Mouse (Mus musculus): ENCODE data around the gene Ffar3. TPM values are rescaled to one million over a fixed set of nuclear protein-coding genes. Genes with fewer than 3 reads are reported as not detected.

The Ffar3 gene
- total RNA-seq (2021), result not detected

- no peak for DNase-seq
- intact Hi-C loops (cut with DNase I), result no loop called here
These were observed at the start of gene Ffar3 for GRCm38 (mm10) chr7:30856078-30856477. Gene Ffar3 (minus strand): TSS chr7:30856178.

- peak in 1 of 2 experiments; percentile 19 for DNase-seq
These were observed 48.1 kb upstream of the Ffar3 start for GRCm38 (mm10) chr7:30904042-30904441.

GRCm38 (mm10) chr7:30895217-30895616, 39.2 kb upstream of the Ffar3 start:
- DNase-seq, result no peak
- intact Hi-C loops (cut with DNase I), result no loop called here

More at GRCm38 (mm10) chr7:30904042-30904441, 48.1 kb upstream of the Ffar3 start:
- intact Hi-C loops (cut with DNase I), result loop anchor here (5.0 kb wide), 1 partner anchor 312 kb away; no protein-coding TSS in a partner anchor

GRCm38 (mm10) chr7:30892515-30892914, 36.5 kb upstream of the Ffar3 start:
- no peak for DNase-seq
- intact Hi-C loops (cut with DNase I), result no loop called here

- intact Hi-C loops (cut with DNase I), result no loop called here
- no peak for DNase-seq
These were observed 35.8 kb upstream of the Ffar3 start for GRCm38 (mm10) chr7:30891746-30892145.

- no peak for DNase-seq
- intact Hi-C loops (cut with DNase I), result no loop called here
These were observed 34.7 kb upstream of the Ffar3 start for GRCm38 (mm10) chr7:30890681-30891080.

- DNase-seq, result no peak
- intact Hi-C loops (cut with DNase I), result no loop called here
These were observed 32.8 kb upstream of the Ffar3 start for GRCm38 (mm10) chr7:30888786-30889185.

GRCm38 (mm10) chr7:30887568-30888188, 31.7 kb upstream of the Ffar3 start:
- peak in 1 of 2 experiments; percentile 7 for DNase-seq
- intact Hi-C loops (cut with DNase I), result no loop called here

- no peak for DNase-seq
- intact Hi-C loops (cut with DNase I), result no loop called here
These were observed 30.9 kb upstream of the Ffar3 start for GRCm38 (mm10) chr7:30886852-30887251.

GRCm38 (mm10) chr7:30884047-30884446, 28.1 kb upstream of the Ffar3 start:
- intact Hi-C loops (cut with DNase I), result no loop called here
- no peak for DNase-seq

- no peak for DNase-seq
These were observed 25.4 kb upstream of the Ffar3 start for GRCm38 (mm10) chr7:30881367-30881766.

GRCm38 (mm10) chr7:30880176-30880575, 24.2 kb upstream of the Ffar3 start, which contains the start of gene Cd22:
Gene Cd22 (minus strand): TSS chr7:30880342.
- intact Hi-C loops (cut with DNase I), result no loop called here
- DNase-seq, result no peak

More at GRCm38 (mm10) chr7:30881367-30881766, 25.4 kb upstream of the Ffar3 start:
- intact Hi-C loops (cut with DNase I), result no loop called here

GRCm38 (mm10) chr7:30878950-30879349, 23.0 kb upstream of the Ffar3 start:
- no peak for DNase-seq
- intact Hi-C loops (cut with DNase I), result no loop called here

GRCm38 (mm10) chr7:30873083-30873482, 17.1 kb upstream of the Ffar3 start:
- intact Hi-C loops (cut with DNase I), result loop anchor here (1.0 to 5.0 kb wide), 3 partner anchors 84 to 204 kb away; partner anchors contain the start of genes Fam187b, Fxyd3, Lsr and Usf2
- DNase-seq, result peak; percentile 74 to 84

- intact Hi-C loops (cut with DNase I), result no loop called here
- DNase-seq, result peak in 1 of 2 experiments; percentile 21
These were observed 7.4 kb upstream of the Ffar3 start for GRCm38 (mm10) chr7:30863386-30863785.

GRCm38 (mm10) chr7:30861464-30861863, 5.5 kb upstream of the Ffar3 start, which contains the start of gene Ffar1:
Gene Ffar1 (minus strand): TSS chr7:30861564.
- DNase-seq, result no peak
- intact Hi-C loops (cut with DNase I), result no loop called here

- DNase-seq, result peak; percentile 52 to 70
- intact Hi-C loops (cut with DNase I), result loop anchor here (2.0 kb wide), 1 partner anchor 271 kb away; the partner anchor contains the start of gene Kmt2b
These were observed 3.8 kb upstream of the Ffar3 start for GRCm38 (mm10) chr7:30859635-30860402.

GRCm38 (mm10) chr7:30859290-30859634, 3.3 kb upstream of the Ffar3 start:
- DNase-seq, result peak; percentile 66 to 83
- intact Hi-C loops (cut with DNase I), result loop anchor here (2.0 kb wide), 1 partner anchor 270 kb away; the partner anchor contains the start of gene Kmt2b

GRCm38 (mm10) chr7:30857746-30858145, 1.8 kb upstream of the Ffar3 start:
- intact Hi-C loops (cut with DNase I), result loop anchor here (2.0 kb wide), 1 partner anchor 269 kb away; the partner anchor contains the start of gene Kmt2b
- DNase-seq, result no peak

GRCm38 (mm10) chr7:30851421-30851820, 4.6 kb downstream of the Ffar3 start:
- no peak for DNase-seq
- intact Hi-C loops (cut with DNase I), result no loop called here

GRCm38 (mm10) chr7:30847934-30848333, 8.0 kb downstream of the Ffar3 start:
- intact Hi-C loops (cut with DNase I), result no loop called here
- no peak for DNase-seq

GRCm38 (mm10) chr7:30847386-30847785, 8.6 kb downstream of the Ffar3 start:
- intact Hi-C loops (cut with DNase I), result no loop called here

More at GRCm38 (mm10) chr7:30847386-30847785, 8.6 kb downstream of the Ffar3 start:
- DNase-seq, result no peak

Data from heart, postnatal 10 days (tissue).